25 mouse cellular contexts compared by ENCODE assay signal in the genomic region with DNA sequence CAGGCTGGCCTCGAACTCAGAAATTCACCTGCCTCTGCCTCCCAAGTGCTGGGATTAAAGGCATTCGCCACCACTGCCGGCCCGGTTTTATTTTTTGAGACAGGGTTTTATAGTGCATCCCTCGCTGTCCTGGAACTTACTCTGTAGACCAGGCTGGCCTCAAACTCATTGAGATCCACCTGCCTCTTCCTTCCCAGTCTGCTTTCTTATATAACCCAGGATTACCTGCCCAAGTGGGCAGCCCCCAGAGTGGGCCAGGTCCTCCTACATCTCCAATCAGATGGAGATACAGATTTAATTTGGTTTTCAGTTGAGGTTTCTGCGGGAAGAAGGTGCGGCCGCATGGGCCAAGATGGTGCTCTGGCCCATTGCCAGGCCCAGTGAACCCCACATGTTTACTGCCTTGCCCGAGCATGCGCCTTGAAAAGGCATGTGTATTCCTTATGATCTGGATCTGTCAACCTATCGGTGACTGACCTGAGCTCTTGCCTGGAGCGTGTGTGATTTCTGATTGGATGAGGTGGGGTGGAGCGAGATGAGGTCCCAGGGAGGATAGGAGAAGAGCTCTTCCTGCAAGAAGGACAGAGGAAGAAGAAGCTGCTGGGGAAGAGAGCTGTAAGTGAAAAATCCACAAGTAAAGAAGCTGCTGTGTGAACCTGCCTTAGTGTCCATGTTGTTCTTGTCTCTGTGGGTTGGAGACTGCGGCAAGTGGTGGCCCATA. TPM values are rescaled to one million over a fixed set of nuclear protein-coding genes. Genes with fewer than 3 reads are reported as not detected.
DNase-seq lines count a peak whose midpoint lies in the region; ATAC-seq and TF ChIP-seq lines count a peak whose summit lies in the region.
"Had no signal": no experiment of that assay in that cellular context is flagged by ENCODE, and none has a peak within 500 bp of the region (broad histone marks: within the 10 kb centered on the region; RNA-seq: fewer than 3 reads in every experiment).

No protein-coding gene starts in this region.

- no peak for TF ChIP-seq CTCF in intestine, postnatal 0 days (IDR thresholded peaks at IDR 0.05; ENCODE audit: low read depth)

- peak; percentile 1 for DNase-seq in gastrocnemius, postnatal 10 days
- no peak for DNase-seq in gastrocnemius, adult 8-10 months (ENCODE audit: low spot score in 2 of 2)
- DNase-seq in MEL-GATA-1-ER (ENCODE audit: extremely low read depth, low read depth): peak; percentile 97
- DNase-seq in Muller cell, postnatal 12 days (ENCODE audit: inconsistent ontology term): no peak
- DNase-seq in lung, postnatal 36 days: no peak
- DNase-seq: adrenal gland, postnatal 10 days; adrenal gland, postnatal 36 days; cerebellum, adult 18-20 months; cerebellum, adult 9-10 months; cerebellum, postnatal 14 days; forebrain, postnatal 0 days; gastrocnemius, adult 2 months; gastrocnemius, postnatal 36 days; heart, postnatal 14 days; kidney, adult 18-20 months; kidney, adult 9 months had no signal

- H3K9me3 ChIP-seq in intestine, postnatal 0 days (ENCODE audit: control insufficient read depth): no peaks in the 10 kb centered on the region
- H3K9me3 ChIP-seq in intestine, embryonic 16.5 days (ENCODE audit: control insufficient read depth, low read length): no peaks in the 10 kb centered on the region
- H3K9me3 ChIP-seq: hindbrain, embryonic 15.5 days had no signal

- 0 out of 2 replicates have a peak, but pooled peaks have one; percentile 16 for ATAC-seq in intestine, postnatal 0 days
- ATAC-seq in intestine, embryonic 16.5 days: no peak
- ATAC-seq: CD4-positive, CD25-positive, alpha-beta regulatory T cell, adult 4 months; forebrain, postnatal 0 days had no signal

- H3K36me3 ChIP-seq in intestine, postnatal 0 days (ENCODE audit: control insufficient read depth, insufficient read depth): no peaks in the 10 kb centered on the region
- no peaks in the 10 kb centered on the region for H3K36me3 ChIP-seq in intestine, embryonic 16.5 days (ENCODE audit: control insufficient read depth, insufficient read depth, low read length)
- H3K36me3 ChIP-seq: forebrain, embryonic 10.5 days; heart, embryonic 13.5 days; hindbrain, embryonic 12.5 days; hindbrain, embryonic 15.5 days had no signal

- H3K4me2 ChIP-seq in intestine, postnatal 0 days (replicated peaks; ENCODE audit: low read depth): no peak overlapping the region
- H3K4me2 ChIP-seq in intestine, embryonic 16.5 days (ENCODE audit: low read depth, low read length): no peak overlapping the region
- H3K4me2 ChIP-seq: heart, embryonic 13.5 days; hindbrain, embryonic 12.5 days; hindbrain, embryonic 15.5 days had no signal

- no peak overlapping the region for H3K27ac ChIP-seq in intestine, postnatal 0 days (ENCODE audit: low read depth, low read length)
- no peak overlapping the region for H3K27ac ChIP-seq in intestine, embryonic 16.5 days (ENCODE audit: low read length)
- H3K27ac ChIP-seq: forebrain, embryonic 10.5 days; gastrocnemius, adult 2 months; heart, embryonic 13.5 days; hindbrain, embryonic 12.5 days; hindbrain, embryonic 15.5 days had no signal

- H3K4me1 ChIP-seq in intestine, postnatal 0 days (replicated peaks; ENCODE audit: control insufficient read depth, insufficient read depth, low read length): no peaks in the 10 kb centered on the region
- H3K4me1 ChIP-seq in intestine, embryonic 16.5 days (ENCODE audit: control insufficient read depth, insufficient read depth, low read length): peaks cover 2% of the 10 kb centered on the region
- H3K4me1 ChIP-seq: forebrain, embryonic 10.5 days; heart, embryonic 13.5 days; hindbrain, embryonic 12.5 days; hindbrain, embryonic 15.5 days had no signal

- H3K27me3 ChIP-seq in intestine, postnatal 0 days (replicated peaks; ENCODE audit: control insufficient read depth, insufficient read depth, low read length): no peaks in the 10 kb centered on the region
- no peaks in the 10 kb centered on the region for H3K27me3 ChIP-seq in intestine, embryonic 16.5 days (replicated peaks; ENCODE audit: control insufficient read depth, insufficient read depth, low read length)
- H3K27me3 ChIP-seq: heart, embryonic 13.5 days; hindbrain, embryonic 12.5 days; hindbrain, embryonic 15.5 days had no signal

- no peak overlapping the region for H3K4me3 ChIP-seq in intestine, postnatal 0 days (ENCODE audit: low read depth, low read length)
- no peak overlapping the region for H3K4me3 ChIP-seq in intestine, embryonic 16.5 days (ENCODE audit: low read length)
- H3K4me3 ChIP-seq: forebrain, embryonic 10.5 days; gastrocnemius, adult 2 months; heart, embryonic 13.5 days; hindbrain, embryonic 12.5 days; hindbrain, embryonic 15.5 days had no signal

- WGBS in intestine, postnatal 0 days: 90% methylated on average over 14 of the region's 14 CpGs
- 91% methylated on average over 14 of the region's 14 CpGs for WGBS in intestine, embryonic 16.5 days

- no peak overlapping the region for H3K9ac ChIP-seq in intestine, postnatal 0 days (ENCODE audit: low read depth, low read length)
- H3K9ac ChIP-seq in intestine, embryonic 16.5 days (ENCODE audit: low read depth, low read length): no peak overlapping the region
- H3K9ac ChIP-seq: forebrain, postnatal 0 days; heart, embryonic 13.5 days; hindbrain, embryonic 12.5 days; hindbrain, embryonic 15.5 days had no signal

RNA-seq across cellular contexts. Expression of a gene that starts 15.6 kb away (rescaled TPM):
- 10 to 100 TPM; 45.2 to 48.1 TPM for total RNA-seq in gastrocnemius, postnatal 10 days (2021)
- total RNA-seq in gastrocnemius, adult 8-10 months (2022): 10 to 100 TPM; 34.1 to 46.3 (median 39.7) TPM
- polyA plus RNA-seq in intestine, postnatal 0 days (2015; fragmentation: Nextera tagmentation; extraction: Ambion mirVana): 52.0 and 54.4 TPM in 2 replicates
- 97.6 and 111 TPM in 2 replicates for polyA plus RNA-seq in intestine, embryonic 16.5 days (2015; fragmentation: Nextera tagmentation; extraction: Ambion mirVana)

RNA-seq across cellular contexts. Expression of a gene that starts 16.0 kb away (rescaled TPM):
- total RNA-seq in gastrocnemius, postnatal 10 days (2021): 100 to 1,000 TPM; 150 to 152 TPM
- 100 to 1,000 TPM; 195 to 214 (median 202) TPM for total RNA-seq in gastrocnemius, adult 8-10 months (2022)
- 910 and 912 TPM in 2 replicates for polyA plus RNA-seq in intestine, postnatal 0 days (2015; fragmentation: Nextera tagmentation; extraction: Ambion mirVana)
- 234 and 241 TPM in 2 replicates for polyA plus RNA-seq in intestine, embryonic 16.5 days (2015; fragmentation: Nextera tagmentation; extraction: Ambion mirVana)

RNA-seq across cellular contexts. Expression of a gene that starts 27.7 kb away (rescaled TPM):
- 10 to 100 TPM; 45.8 to 45.9 TPM for total RNA-seq in gastrocnemius, postnatal 10 days (2021)
- total RNA-seq in gastrocnemius, adult 8-10 months (2022): 100 to 1,000 TPM in 1 of 4 experiments, 10 to 100 TPM in 3; 82.8 to 114 (median 93.4) TPM
- polyA plus RNA-seq in intestine, postnatal 0 days (2015; fragmentation: Nextera tagmentation; extraction: Ambion mirVana): 63.6 TPM in 2 replicates
- polyA plus RNA-seq in intestine, embryonic 16.5 days (2015; fragmentation: Nextera tagmentation; extraction: Ambion mirVana): 41.7 and 47.7 TPM in 2 replicates

RNA-seq across cellular contexts. Expression of a gene that starts 31.3 kb away (rescaled TPM):
- not detected for total RNA-seq in gastrocnemius, postnatal 10 days (2021)
- total RNA-seq in gastrocnemius, adult 8-10 months (2022): not detected
- polyA plus RNA-seq in intestine, postnatal 0 days (2015; fragmentation: Nextera tagmentation; extraction: Ambion mirVana): 0.65 and 0.76 TPM in 2 replicates
- polyA plus RNA-seq in intestine, embryonic 16.5 days (2015; fragmentation: Nextera tagmentation; extraction: Ambion mirVana): 0.73 and 1.4 TPM in 2 replicates
- total RNA-seq: adrenal gland, postnatal 36 days; gastrocnemius, adult 2 months; gastrocnemius, postnatal 36 days; heart, adult 8-10 months; heart, postnatal 14 days; hematopoietic stem cell, adult 5-6 weeks had no signal
- polyA plus RNA-seq: CD4-positive, CD25-positive, alpha-beta regulatory T cell, adult 4 months; hindbrain, embryonic 12.5 days had no signal

RNA-seq across cellular contexts. Expression of a gene that starts 35.9 kb away (rescaled TPM):
- 1 to 10 TPM in 1 of 2 experiments, under 1 TPM in 1; 0.97 to 1.5 TPM for total RNA-seq in gastrocnemius, postnatal 10 days (2021)
- under 1 TPM; 0.29 to 0.70 (median 0.46) TPM for total RNA-seq in gastrocnemius, adult 8-10 months (2022)
- 1.4 and 1.7 TPM in 2 replicates for polyA plus RNA-seq in intestine, postnatal 0 days (2015; fragmentation: Nextera tagmentation; extraction: Ambion mirVana)
- polyA plus RNA-seq in intestine, embryonic 16.5 days (2015; fragmentation: Nextera tagmentation; extraction: Ambion mirVana): 1.1 and 1.3 TPM in 2 replicates

Comparison
In these comparisons a context has a peak if more than half of its experiments do, and no peak if none do; other contexts are left out.
1. DNase-seq: peak in gastrocnemius, postnatal 10 days (single experiment) and MEL-GATA-1-ER (single experiment); none in gastrocnemius, adult 8-10 months (0 of 2), Muller cell, postnatal 12 days (single experiment) and lung, postnatal 36 days (single experiment).